Mouse (Mus musculus) intestine, embryonic 14.5 days (tissue): ENCODE data around the gene Setd7. TPM values are rescaled to one million over a fixed set of nuclear protein-coding genes. Genes with fewer than 3 reads are reported as not detected.

Experiments used
- ATAC-seq: fragments of 200-750 bp; cut with Nextera tagmentation; replicated peaks from 2 replicates; pipeline ENCODE4 v1.8.0; 2017; ENCODE audit warnings: low read depth, moderate number of reproducible peaks, moderate TSS enrichment, moderate library complexity; ENCODE audit not compliant: low FRiP score, low TSS enrichment
- DNase-seq: peaks from one replicate; pipeline ENCODE4 v3.0.0-alpha.2; 2018; ENCODE audit warnings: low spot score
- H3K27ac ChIP-seq: fragments of 300-500 bp; sonication (generic); 2 replicates; pipeline ENCODE4 v1.5.1; 2014; ENCODE audit warnings: low read depth, mild to moderate bottlenecking, control low read depth
- H3K27me3 ChIP-seq: fragments of 300-500 bp; sonication (generic); replicated peaks from 2 replicates; pipeline ENCODE4 v1.6.1; 2014; ENCODE audit warnings: low read length, control low read depth; ENCODE audit not compliant: control insufficient read depth, insufficient read depth
- H3K36me3 ChIP-seq: fragments of 300-500 bp; sonication (generic); 2 replicates; pipeline ENCODE4 v1.6.1; 2014; ENCODE audit warnings: low read length, control low read depth; ENCODE audit not compliant: control insufficient read depth, insufficient read depth
- H3K4me1 ChIP-seq: fragments of 300-500 bp; sonication (generic); replicated peaks from 2 replicates; pipeline ENCODE4 v1.6.1; 2014; ENCODE audit warnings: low read length, control low read depth, mixed read lengths; ENCODE audit not compliant: control insufficient read depth, insufficient read depth
- H3K4me2 ChIP-seq: fragments of 300-500 bp; sonication (generic); 2 replicates; pipeline ENCODE4 v1.6.1; 2014; ENCODE audit warnings: low read length
- H3K4me3 ChIP-seq: fragments of 300-500 bp; sonication (generic); 2 replicates; pipeline ENCODE4 v1.5.1; 2014; ENCODE audit warnings: low read depth, low read length, control low read depth, mixed read lengths
- H3K9ac ChIP-seq: fragments of 300-500 bp; sonication (generic); 2 replicates; pipeline ENCODE4 v1.6.1; 2014; ENCODE audit warnings: mild to moderate bottlenecking, low read length
- H3K9me3 ChIP-seq: fragments of 300-500 bp; sonication (generic); 2 replicates; pipeline ENCODE4 v1.6.1; 2016; ENCODE audit warnings: low read length, control low read depth; ENCODE audit not compliant: control insufficient read depth
- WGBS: fragments of 180-500 bp; shearing (Covaris S2); extraction: QIAGEN DNeasy Blood & Tissue Kit; methylation state at CpG from one replicate; pipeline ENCODE4 v1.1.7; 2014; 5-methylcytosine and 5-hydroxymethylcytosine counted together
- polyA plus RNA-seq: library from polyadenylated mRNA; unstranded; fragments of >200 nt; fragmentation: Nextera tagmentation; extraction: Ambion mirVana; gene quantifications from 2 replicates; pipeline ENCODE4 v1.2.1, GENCODE M21; 2014

The Setd7 gene
- polyA plus RNA-seq, 1 experiment from 2014 or later = 4.2 TPM

DNA sequence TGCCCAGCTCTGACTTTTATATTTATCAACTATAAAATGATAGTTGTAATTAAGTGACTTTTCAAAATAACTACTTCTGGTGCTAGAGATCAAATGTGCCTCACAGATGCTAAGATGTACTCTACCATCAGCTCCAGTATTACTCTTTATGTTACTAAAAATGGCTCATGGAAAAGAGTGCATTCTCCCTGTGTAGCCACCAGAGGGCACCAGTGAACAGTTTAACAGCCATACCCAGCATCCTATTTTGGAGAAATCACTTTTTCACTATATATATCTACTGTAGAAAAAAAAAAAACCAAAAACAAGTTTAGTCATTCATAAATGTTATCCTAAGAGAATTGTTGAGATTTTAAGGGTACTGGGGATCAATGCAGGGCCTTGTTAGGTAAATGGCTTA lies 79.6 kb downstream of the Setd7 start:
- H3K4me3 ChIP-seq = no peak overlapping the region
- ATAC-seq (no peak), DNase-seq (peak; percentile 69)
- H3K27ac ChIP-seq = no peak overlapping the region
- no peak overlapping the region for H3K4me2 ChIP-seq
- no peaks in the 10 kb centered on the region for H3K9me3 ChIP-seq
- no peaks in the 10 kb centered on the region for H3K27me3 ChIP-seq
- H3K9ac ChIP-seq = no peak overlapping the region
- no peaks in the 10 kb centered on the region for H3K36me3 ChIP-seq
- peaks cover 18% of the 10 kb centered on the region for H3K4me1 ChIP-seq

DNA sequence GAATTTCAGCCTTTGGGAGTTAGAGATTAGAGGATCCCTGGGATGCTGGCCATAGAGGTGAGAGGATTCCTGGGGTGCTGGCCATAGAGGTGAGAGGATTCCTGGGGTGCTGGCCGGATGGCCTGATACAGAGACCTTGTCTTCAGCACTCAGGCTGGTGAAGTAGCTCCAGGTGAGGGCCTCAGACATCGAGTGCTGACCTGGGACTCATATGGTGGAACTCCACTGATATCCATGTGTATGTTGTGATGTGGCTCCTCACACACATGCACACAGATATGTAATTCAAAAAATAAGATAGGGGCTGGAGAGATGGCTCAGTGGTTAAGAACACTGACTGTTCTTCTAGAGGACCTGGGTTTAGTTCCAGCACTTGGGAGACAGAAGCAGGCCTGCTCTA lies 80.8 kb downstream of the Setd7 start:
- H3K4me3 ChIP-seq = no peak overlapping the region
- H3K27me3 ChIP-seq = no peaks in the 10 kb centered on the region
- no peak overlapping the region for H3K9ac ChIP-seq
- peaks cover 8% of the 10 kb centered on the region for H3K36me3 ChIP-seq
- peaks cover 9% of the 10 kb centered on the region for H3K4me1 ChIP-seq
- WGBS = 55% methylated on average over 2 of the region's 2 CpGs
- DNase-seq = no peak
- no peak overlapping the region for H3K4me2 ChIP-seq
- H3K9me3 ChIP-seq = no peaks in the 10 kb centered on the region
- no peak overlapping the region for H3K27ac ChIP-seq
- ATAC-seq = no peak

DNA sequence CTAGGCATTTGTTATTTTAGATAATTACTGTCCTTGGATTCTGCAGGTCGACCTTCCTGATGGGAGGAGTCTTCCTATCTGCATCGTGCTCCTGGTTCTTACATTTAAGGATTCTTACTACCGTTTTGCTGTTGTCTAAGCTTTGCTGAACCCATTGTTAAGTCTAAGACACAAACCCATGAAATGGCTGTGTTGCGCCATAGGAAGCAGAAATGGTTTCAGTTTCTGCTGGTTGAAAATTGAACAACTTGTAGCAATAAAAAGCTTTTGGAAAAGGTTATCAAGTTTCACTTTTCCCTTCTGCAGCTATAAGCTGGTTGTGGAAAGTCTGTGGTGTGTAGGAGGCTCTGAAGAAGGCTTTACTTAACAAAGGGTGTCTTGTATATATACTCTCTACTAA lies 85.0 kb downstream of the Setd7 start:
- DNase-seq (no peak), ATAC-seq (no peak)
- Histone ChIP-seq H3K4me2 (no peak overlapping the region), H3K9me3 (no peaks in the 10 kb centered on the region), H3K27me3 (no peaks in the 10 kb centered on the region), H3K4me3 (no peak overlapping the region), H3K9ac (no peak overlapping the region), H3K4me1 (no peaks in the 10 kb centered on the region), H3K36me3 (peaks cover 50% of the 10 kb centered on the region), H3K27ac (no peak overlapping the region)
- WGBS = 72% methylated on average over 4 of the region's 4 CpGs

DNA sequence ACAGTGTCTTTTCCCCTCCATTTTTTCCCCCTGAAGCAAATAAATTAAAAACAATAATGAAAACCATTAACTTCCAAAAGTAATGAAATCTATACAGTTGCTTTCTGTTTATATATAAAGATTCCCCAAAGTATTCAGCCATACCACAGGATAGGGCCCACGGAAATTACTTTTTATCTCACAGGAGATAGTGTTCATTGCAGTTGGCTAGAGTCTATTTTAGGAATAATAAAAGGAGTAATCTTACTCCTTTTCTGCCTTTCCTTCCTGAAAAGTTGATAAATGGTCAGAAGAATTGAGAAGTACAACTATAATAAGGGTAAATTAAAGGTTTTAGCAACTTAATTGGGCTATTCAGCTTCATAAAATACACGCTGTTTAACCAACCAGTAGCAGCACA lies 92.1 kb downstream of the Setd7 start:
- H3K27me3 ChIP-seq = no peaks in the 10 kb centered on the region
- no peak overlapping the region for H3K27ac ChIP-seq
- H3K4me3 ChIP-seq = no peak overlapping the region
- DNase-seq (no peak), ATAC-seq (no peak)
- no peaks in the 10 kb centered on the region for H3K9me3 ChIP-seq
- H3K4me1 ChIP-seq = no peaks in the 10 kb centered on the region
- no peak overlapping the region for H3K4me2 ChIP-seq
- 89% methylated on average over 2 of the region's 2 CpGs for WGBS
- H3K36me3 ChIP-seq = peaks cover 93% of the 10 kb centered on the region
- H3K9ac ChIP-seq = no peak overlapping the region

Other genes with a start within 250 kb of the Setd7 start
- gene Elf2, start 220.2 kb downstream of the Setd7 start, polyA plus RNA-seq = 57.4 and 65.1 TPM in 2 replicates
- 4.6 and 4.8 TPM in 2 replicates for gene Mgarp, start 164.1 kb downstream of the Setd7 start, polyA plus RNA-seq
- 751 and 824 TPM in 2 replicates for gene Ndufc1, start 151.9 kb downstream of the Setd7 start, polyA plus RNA-seq
- 37.3 and 42.1 TPM in 2 replicates for gene Naa15, start 145.7 kb downstream of the Setd7 start, polyA plus RNA-seq
- 20.0 and 20.3 TPM in 2 replicates for gene Rab33b, start 77.0 kb downstream of the Setd7 start, polyA plus RNA-seq
- gene Mgst2, start 99.5 kb upstream of the Setd7 start, polyA plus RNA-seq = 13.8 and 15.5 TPM in 2 replicates